Comparison of ENCODE assay signal across 22 mouse cellular contexts in the genomic region with DNA sequence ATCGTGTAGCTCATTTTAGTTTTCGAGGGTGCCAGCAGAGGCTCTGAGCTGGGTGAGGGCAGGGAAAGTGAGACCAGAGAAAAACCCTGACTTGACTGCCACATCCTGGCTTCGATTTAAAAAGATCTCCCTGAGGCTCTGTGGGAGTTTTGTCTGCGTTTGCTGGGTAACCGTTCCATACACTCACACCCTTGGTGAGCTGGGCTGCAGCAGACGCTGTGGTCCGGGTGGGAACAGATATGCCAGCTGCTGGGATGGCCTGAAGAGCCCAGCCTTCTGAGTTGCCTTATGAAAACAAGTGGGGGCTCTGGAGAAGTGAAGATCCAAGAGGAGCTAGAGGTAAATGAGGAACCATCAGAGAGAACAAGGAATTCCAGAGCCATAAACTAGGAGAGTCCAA.
"Had no signal": no experiment of that assay in that cellular context is flagged by ENCODE, and none has a peak within 500 bp of the region (broad histone marks: within the 10 kb centered on the region; RNA-seq: fewer than 3 reads in every experiment).

No protein-coding gene starts in this region.

- H3K4me3 ChIP-seq: forebrain, embryonic 15.5 days; heart, adult 2 months; heart, embryonic 13.5 days; heart, embryonic 15.5 days; hindbrain, embryonic 13.5 days; hindbrain, embryonic 15.5 days; intestine, embryonic 15.5 days; layer of hippocampus, adult 2 months; limb, embryonic 13.5 days; limb, embryonic 15.5 days had no signal

- H3K27ac ChIP-seq: forebrain, embryonic 15.5 days; heart, adult 2 months; heart, embryonic 13.5 days; heart, embryonic 15.5 days; hindbrain, embryonic 13.5 days; hindbrain, embryonic 15.5 days; hindbrain, postnatal 0 days; intestine, embryonic 15.5 days; limb, embryonic 13.5 days; limb, embryonic 15.5 days had no signal

- DNase-seq: forebrain, postnatal 0 days; gastrocnemius, postnatal 14 days; gastrocnemius, postnatal 36 days; heart, adult 11 months; heart, adult 2 months; heart, postnatal 14 days; heart, postnatal 36 days; kidney, adult 18-20 months; kidney, adult 8-10 months; kidney, postnatal 10 days; kidney, postnatal 25 days; kidney, postnatal 4 days had no signal
